Mouse (Mus musculus): ENCODE results near the gene Atf7ip. TPM values are rescaled to one million over a fixed set of nuclear protein-coding genes. Genes with fewer than 3 reads are reported as not detected.
A peak's percentile ranks its signal among the peaks of the same experiment; 100 is the strongest.

Gene Atf7ip
- total RNA-seq, 4 experiments from 2014 or later, result 35.7 to 46.2 (median 42.5) TPM

DNA sequence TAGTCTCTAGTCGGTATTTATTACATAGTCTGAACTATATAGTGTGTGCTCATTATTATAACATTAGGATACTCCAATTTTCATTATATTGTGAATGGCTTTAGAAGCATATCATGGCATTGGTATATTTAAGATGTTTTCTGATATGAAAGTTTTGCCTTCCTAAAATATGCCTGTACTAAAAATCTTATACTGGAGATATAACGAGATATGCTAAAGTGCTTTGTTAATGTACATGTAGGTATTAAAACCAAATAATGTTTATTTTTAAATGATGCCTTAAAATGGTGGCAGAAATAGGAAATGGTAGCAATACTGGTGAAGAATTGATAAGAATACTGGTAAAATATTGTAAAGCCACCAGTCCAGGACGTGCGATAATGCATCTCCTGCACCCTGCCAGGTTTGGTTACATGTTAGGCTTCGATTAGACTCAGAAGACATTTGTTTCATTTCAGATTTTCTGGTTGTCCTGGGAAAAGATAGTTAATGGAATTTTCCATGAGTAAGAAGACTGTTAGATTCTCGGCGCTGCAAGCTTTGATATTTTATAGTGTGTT is 45.7 kb downstream of the Atf7ip start:
- no peak for DNase-seq (ENCODE audit: low spot score in 2 of 2)

GRCm38 (mm10) chr6:136553156-136553555 is 47.2 kb downstream of the Atf7ip start:
- no peak for DNase-seq (ENCODE audit: low spot score in 2 of 2)

GRCm38 (mm10) chr6:136553767-136554569 is 48.0 kb downstream of the Atf7ip start:
- DNase-seq (ENCODE audit: low spot score in 2 of 2), result no peak

- DNase-seq (ENCODE audit: low spot score in 2 of 2), result no peak
These were observed 49.0 kb downstream of the Atf7ip start for GRCm38 (mm10) chr6:136554774-136555522.

DNA sequence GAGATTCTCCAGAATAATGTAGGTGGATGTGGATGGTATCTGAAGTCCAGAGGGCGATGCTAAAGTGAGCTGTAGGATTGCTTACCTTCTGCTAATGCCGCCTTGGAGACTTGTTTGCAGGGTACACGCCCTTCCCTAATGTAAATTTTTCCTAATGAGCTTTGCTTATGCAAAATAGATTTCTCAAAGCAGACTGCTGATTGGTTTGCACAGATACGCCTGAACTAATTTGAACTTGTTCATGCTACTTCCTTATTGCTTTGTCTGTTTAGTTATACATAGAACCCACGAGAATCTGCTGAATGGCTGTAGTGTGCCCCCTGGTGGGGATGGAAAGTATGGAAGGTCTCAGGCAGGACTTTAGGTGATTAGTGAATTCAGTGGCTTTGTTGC is 49.6 kb downstream of the Atf7ip start:
- peak in 1 of 2 experiments; percentile 29 for DNase-seq (ENCODE audit: low spot score in 2 of 2)

DNA sequence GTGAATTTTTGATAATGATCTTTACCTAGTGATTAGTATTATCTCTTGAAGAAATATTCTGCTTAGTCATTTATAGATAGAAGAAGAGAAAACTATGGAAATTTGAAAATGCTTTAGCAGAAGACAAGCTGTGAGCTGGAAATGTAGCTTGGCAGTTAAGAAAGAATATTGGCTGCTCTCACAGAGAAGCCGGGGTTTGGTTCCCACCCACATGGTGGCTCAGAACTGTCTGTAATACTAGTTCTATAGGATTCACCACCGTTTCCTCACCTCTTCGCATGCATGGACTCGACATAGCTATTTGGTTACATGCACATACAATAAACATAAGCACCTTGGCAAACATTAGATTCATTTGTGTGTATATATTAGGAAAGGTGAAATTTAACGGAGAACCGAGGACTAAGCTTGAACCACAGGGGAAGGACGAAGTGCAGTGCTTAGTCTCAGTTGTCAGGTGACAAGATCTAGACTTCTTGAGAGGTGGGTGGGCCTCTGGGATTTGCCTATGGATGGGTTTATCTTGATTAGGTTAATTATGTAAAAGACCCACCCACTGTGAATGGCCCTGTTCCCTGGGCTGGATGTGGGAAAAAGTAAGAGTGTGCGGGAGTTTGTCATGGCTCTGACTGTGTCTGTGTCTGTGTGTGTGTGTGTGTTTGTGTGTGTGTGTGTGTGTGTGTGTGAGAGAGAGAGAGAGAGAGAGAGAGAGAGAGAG is 52.5 kb downstream of the Atf7ip start:
- DNase-seq (ENCODE audit: low spot score in 2 of 2), result no peak

GRCm38 (mm10) chr6:136566002-136566401 is 60.0 kb downstream of the Atf7ip start:
- no peak for DNase-seq (ENCODE audit: low spot score in 2 of 2)

DNA sequence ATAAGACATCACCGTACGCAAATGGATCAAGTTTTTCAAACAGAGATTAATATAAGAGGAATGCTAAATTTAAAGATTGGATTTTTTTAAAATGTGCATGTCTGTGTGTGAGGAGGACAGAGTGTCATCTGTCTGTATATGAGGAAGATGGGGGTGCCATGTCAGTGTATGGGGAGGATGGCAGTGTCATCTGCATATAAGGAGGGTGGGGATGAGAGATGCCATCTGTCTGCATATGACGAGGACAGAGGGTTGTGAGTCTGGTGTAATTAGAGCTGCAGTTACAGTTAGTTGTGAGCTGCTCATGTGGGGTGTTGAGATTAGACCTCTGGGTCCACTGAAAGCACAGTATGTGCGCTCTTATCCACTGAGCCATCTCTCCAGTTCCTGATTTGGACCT is 84.8 kb downstream of the Atf7ip start:
- DNase-seq (ENCODE audit: low spot score in 2 of 2), result no peak

GRCm38 (mm10) chr6:136594541-136594940 is 88.6 kb downstream of the Atf7ip start:
- no peak for DNase-seq (ENCODE audit: low spot score in 2 of 2)

- no peak for DNase-seq (ENCODE audit: low spot score in 2 of 2)
These were observed 96.6 kb downstream of the Atf7ip start for GRCm38 (mm10) chr6:136602601-136603000.

DNA sequence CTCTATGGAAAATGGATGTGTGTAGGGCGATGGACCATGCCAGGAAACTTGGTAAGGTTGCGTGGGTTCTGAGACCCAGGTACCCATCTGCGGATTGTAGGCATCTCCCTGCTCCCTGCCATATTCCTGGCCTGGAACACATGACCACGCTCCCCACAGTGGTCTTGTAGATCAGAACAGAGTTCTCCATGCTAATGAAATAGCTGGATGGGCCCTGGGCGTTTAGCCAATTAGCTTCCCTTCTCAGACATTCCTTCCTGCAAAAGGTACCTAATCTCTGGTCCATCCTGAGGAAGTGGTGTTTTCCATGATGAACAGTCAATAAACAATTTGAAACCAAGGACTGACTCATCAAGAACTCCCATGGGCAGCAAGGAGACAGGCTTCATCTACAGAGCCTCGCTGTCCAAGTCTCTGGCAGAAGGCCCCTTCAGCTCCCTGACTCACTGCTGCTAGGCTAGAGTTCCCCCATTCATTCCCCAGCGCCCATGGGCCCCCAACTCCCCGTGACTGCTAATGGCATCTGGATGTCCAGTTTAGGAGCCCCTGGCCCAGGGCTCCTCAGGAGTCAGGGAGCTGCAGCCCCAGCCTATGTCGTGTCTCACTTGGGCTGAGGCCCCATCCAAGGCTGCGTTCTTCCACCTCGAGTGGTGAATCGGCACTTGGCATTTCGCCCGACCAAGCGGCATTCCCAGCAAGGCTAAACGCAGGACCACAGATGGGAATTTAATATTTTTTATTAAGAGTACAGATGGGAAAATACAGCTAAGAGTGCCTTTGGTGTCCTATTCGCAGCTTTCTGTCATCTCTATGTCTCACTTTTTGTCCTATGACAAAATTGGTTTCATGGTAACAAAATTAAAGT is 105.6 kb downstream of the Atf7ip start:
- DNase-seq (ENCODE audit: low spot score in 2 of 2), result no peak

- DNase-seq (ENCODE audit: low spot score in 2 of 2), result no peak
These were observed 106.3 kb downstream of the Atf7ip start for GRCm38 (mm10) chr6:136612312-136612711.

GRCm38 (mm10) chr6:136614156-136614555 is 108.2 kb downstream of the Atf7ip start:
- no peak for DNase-seq (ENCODE audit: low spot score in 2 of 2)

- DNase-seq (ENCODE audit: low spot score in 2 of 2), result peak; percentile 48 to 54
These were observed 114.6 kb downstream of the Atf7ip start for GRCm38 (mm10) chr6:136620361-136621139.

GRCm38 (mm10) chr6:136625421-136625820 is 119.5 kb downstream of the Atf7ip start:
- DNase-seq (ENCODE audit: low spot score in 2 of 2), result no peak

DNA sequence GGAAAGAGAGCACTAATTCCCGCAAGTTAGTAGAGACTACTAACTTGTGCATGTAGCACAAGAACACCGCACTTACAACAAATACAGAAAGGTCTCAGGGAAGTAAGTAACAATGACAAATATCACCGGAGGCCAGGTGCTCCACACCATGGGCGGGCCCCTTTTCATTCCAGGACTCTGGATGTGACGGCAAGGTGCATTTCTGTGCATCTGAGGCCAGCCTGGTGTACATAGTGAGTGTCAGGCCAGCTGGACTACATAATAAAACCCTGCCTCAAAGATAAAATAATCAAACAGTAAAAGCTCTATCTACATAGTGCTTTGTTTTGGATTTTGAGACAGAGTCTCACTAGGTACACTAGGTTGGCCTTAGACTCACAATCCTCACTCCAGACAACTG is 123.7 kb downstream of the Atf7ip start:
- DNase-seq (ENCODE audit: low spot score in 2 of 2), result no peak

GRCm38 (mm10) chr6:136631519-136631918 is 125.6 kb downstream of the Atf7ip start:
- no peak for DNase-seq (ENCODE audit: low spot score in 2 of 2)

DNA sequence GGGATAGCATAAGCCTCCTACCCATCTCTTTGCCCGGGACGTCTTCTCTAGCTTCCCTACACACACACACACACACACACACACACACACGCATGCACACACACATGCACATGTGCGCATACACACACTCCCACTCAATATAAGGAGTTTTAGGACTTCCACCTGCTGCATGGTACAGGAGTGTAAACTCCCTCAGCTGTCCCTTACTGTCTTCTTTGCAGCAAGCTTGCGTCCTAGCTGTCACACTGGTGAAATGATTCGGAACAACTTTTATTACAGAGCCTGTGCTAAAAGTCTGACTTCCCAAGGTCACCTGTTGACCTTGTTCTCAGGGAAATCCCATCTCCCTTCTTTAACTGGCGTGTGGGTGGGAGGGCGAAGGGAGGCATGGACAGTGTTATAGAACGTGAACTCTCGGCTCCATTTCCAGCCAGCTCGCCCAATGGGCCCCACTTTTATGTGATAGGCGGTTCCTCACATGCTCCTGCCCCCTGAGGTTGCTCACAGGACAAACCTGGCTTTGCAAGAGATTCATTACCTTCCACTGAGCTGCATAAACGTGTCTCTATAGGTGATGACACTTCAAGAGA is 126.1 kb downstream of the Atf7ip start:
- DNase-seq (ENCODE audit: low spot score in 2 of 2), result no peak

DNA sequence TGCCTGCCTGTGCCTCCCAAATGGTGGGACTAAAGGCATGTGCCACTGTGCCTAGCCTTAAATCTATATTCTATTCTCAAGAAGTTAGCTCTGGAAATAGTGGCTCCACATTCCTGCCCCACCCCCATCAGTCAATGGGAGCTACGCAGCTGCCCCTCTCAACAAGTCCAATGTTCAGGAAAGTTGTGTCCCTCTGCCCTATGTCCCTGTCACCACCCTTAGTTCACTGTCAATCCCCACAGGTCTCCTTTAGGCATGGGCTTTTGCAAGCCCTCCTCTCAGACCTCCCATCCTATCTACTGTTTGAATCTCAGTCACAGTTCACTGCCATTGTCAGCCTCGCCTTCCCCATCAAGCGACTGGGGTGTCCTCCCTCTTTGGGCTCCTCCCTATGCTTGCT is 127.2 kb downstream of the Atf7ip start:
- DNase-seq (ENCODE audit: low spot score in 2 of 2), result no peak

- no peak for DNase-seq (ENCODE audit: low spot score in 2 of 2)
These were observed 127.8 kb downstream of the Atf7ip start for GRCm38 (mm10) chr6:136633719-136634118.

Measured in gastrocnemius, adult 8-10 months (tissue).